Mouse (Mus musculus) hindbrain, embryonic 11.5 days (tissue): ENCODE data around the gene Pola2. TPM values are rescaled to one million over a fixed set of nuclear protein-coding genes. Genes with fewer than 3 reads are reported as not detected.

Experiments
- ATAC-seq: fragments of 200-750 bp; cut with Nextera tagmentation; 2 replicates; pipeline ENCODE4 v1.8.0; 2017; ENCODE audit warnings: mild to moderate bottlenecking, moderate TSS enrichment, moderate library complexity; ENCODE audit not compliant: low FRiP score
- DNase-seq: peaks from one replicate; pipeline ENCODE4 v3.0.0-alpha.2; 2015; ENCODE audit warnings: low spot score
- H3K27ac ChIP-seq: fragments of 300-500 bp; sonication (generic); 2 replicates; pipeline ENCODE4 v1.5.1; 2014; ENCODE audit warnings: mild to moderate bottlenecking, low read depth, low read length
- H3K27me3 ChIP-seq: fragments of 300-500 bp; sonication (generic); 2 replicates; pipeline ENCODE4 v1.6.1; 2014; ENCODE audit warnings: mild to moderate bottlenecking, low read length, moderate library complexity, mixed read lengths; ENCODE audit not compliant: control insufficient read depth, insufficient read depth
- H3K36me3 ChIP-seq: fragments of 300-500 bp; sonication (generic); 2 replicates; pipeline ENCODE4 v1.6.1; 2014; ENCODE audit warnings: mild to moderate bottlenecking, low read length, moderate library complexity, mixed read lengths; ENCODE audit not compliant: control insufficient read depth, insufficient read depth
- H3K4me1 ChIP-seq: fragments of 300-500 bp; sonication (generic); replicated peaks from 2 replicates; pipeline ENCODE4 v1.6.1; 2014; ENCODE audit warnings: low read length, mixed read lengths; ENCODE audit not compliant: control insufficient read depth, insufficient read depth
- H3K4me2 ChIP-seq: fragments of 300-500 bp; sonication (generic); replicated peaks from 2 replicates; pipeline ENCODE4 v1.6.1; 2014; ENCODE audit warnings: mild to moderate bottlenecking, low read depth, low read length
- H3K4me3 ChIP-seq: fragments of 300-500 bp; sonication (generic); 2 replicates; pipeline ENCODE4 v1.5.1; 2014; ENCODE audit warnings: low read depth, low read length
- H3K9ac ChIP-seq: fragments of 300-500 bp; sonication (generic); 2 replicates; pipeline ENCODE4 v1.6.1; 2014; ENCODE audit warnings: low read depth, low read length
- H3K9me3 ChIP-seq: fragments of 300-500 bp; sonication (generic); 2 replicates; pipeline ENCODE4 v1.6.1; 2016; ENCODE audit warnings: low read length; ENCODE audit not compliant: control insufficient read depth
- WGBS: fragments of 180-500 bp; shearing (Covaris S2); extraction: QIAGEN DNeasy Blood & Tissue Kit; methylation state at CpG from one replicate; pipeline ENCODE4 v1.1.7; 2014; 5-methylcytosine and 5-hydroxymethylcytosine counted together
- polyA plus RNA-seq: library from polyadenylated mRNA; unstranded; fragments of >200 nt; fragmentation: Nextera tagmentation; extraction: Ambion mirVana; gene quantifications from 2 replicates; pipeline ENCODE4 v1.2.1, GENCODE M21; 2014

Gene Pola2
- polyA plus RNA-seq, 1 experiment from 2014 or later: 67.7 TPM

GRCm38 (mm10) chr19:5938516-5938915 is 25.5 kb downstream of the Pola2 start:
- Histone ChIP-seq H3K27ac (no peak overlapping the region), H3K9me3 (no peaks in the 10 kb centered on the region), H3K4me1 (peaks cover 4% of the 10 kb centered on the region; the same call in 1 of the 2 replicates), H3K9ac (no peak overlapping the region), H3K27me3 (no peaks in the 10 kb centered on the region), H3K36me3 (no peaks in the 10 kb centered on the region), H3K4me3 (no peak overlapping the region), H3K4me2 (no peak overlapping the region)
- WGBS: 87% methylated on average over 6 of the region's 6 CpGs
- no peak for DNase-seq
- no peak for ATAC-seq

- H3K36me3 ChIP-seq: no peaks in the 10 kb centered on the region
- ATAC-seq (no peak), DNase-seq (peak; percentile 16)
- no peaks in the 10 kb centered on the region for H3K27me3 ChIP-seq
- no peaks in the 10 kb centered on the region for H3K9me3 ChIP-seq
- H3K4me1 ChIP-seq: peaks cover 4% of the 10 kb centered on the region; the same call in 1 of the 2 replicates
- H3K4me2 ChIP-seq: 0 out of 2 replicates have a peak overlapping the region, but pooled peaks have one; percentile 4
- H3K4me3 ChIP-seq: no peak overlapping the region
- H3K27ac ChIP-seq: no peak overlapping the region
- WGBS: 36% methylated on average over 14 of the region's 14 CpGs
- 0 out of 2 replicates have a peak overlapping the region, but pooled peaks have one; percentile 16 for H3K9ac ChIP-seq
Measured at GRCm38 (mm10) chr19:5937836-5938406, 26.1 kb downstream of the Pola2 start.

- Histone ChIP-seq H3K4me2 (no peak overlapping the region), H3K4me1 (peaks cover 4% of the 10 kb centered on the region; the same call in 1 of the 2 replicates), H3K27ac (no peak overlapping the region), H3K9me3 (no peaks in the 10 kb centered on the region), H3K4me3 (no peak overlapping the region), H3K27me3 (no peaks in the 10 kb centered on the region), H3K36me3 (no peaks in the 10 kb centered on the region), H3K9ac (0 out of 2 replicates have a peak overlapping the region, but pooled peaks have one; percentile 19)
- DNase-seq (no peak), ATAC-seq (no peak)
- 70% methylated on average over 21 of the region's 21 CpGs for WGBS
Measured at GRCm38 (mm10) chr19:5937095-5937835, 26.7 kb downstream of the Pola2 start.

DNA sequence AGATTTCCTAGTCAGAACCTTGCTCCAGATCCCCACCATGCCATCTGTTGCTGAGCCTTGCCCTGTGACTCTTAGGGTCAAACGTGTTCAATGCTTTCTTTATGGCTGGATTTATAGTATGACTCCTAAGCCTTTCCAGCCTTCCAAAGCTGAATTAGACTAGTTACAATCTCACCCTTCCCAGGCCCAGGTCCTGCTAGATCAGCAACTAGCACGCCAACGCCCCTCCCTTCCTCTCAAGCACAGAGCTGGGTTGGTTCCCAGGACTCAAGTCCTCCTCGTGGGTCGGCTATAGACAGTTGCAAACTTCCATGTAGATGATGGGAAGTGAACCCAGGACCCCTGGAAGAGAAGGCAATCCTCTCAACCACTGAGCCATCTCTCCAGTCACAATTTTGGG is 28.3 kb downstream of the Pola2 start:
- Histone ChIP-seq H3K27me3 (no peaks in the 10 kb centered on the region), H3K9ac (no peak overlapping the region), H3K4me1 (peaks cover 4% of the 10 kb centered on the region; the same call in 1 of the 2 replicates), H3K27ac (no peak overlapping the region), H3K36me3 (no peaks in the 10 kb centered on the region), H3K4me2 (no peak overlapping the region), H3K4me3 (no peak overlapping the region), H3K9me3 (no peaks in the 10 kb centered on the region)
- ATAC-seq (no peak), DNase-seq (no peak)
- WGBS: 90% methylated on average over 5 of the region's 5 CpGs

GRCm38 (mm10) chr19:5935266-5935665 is 28.7 kb downstream of the Pola2 start:
- ATAC-seq: no peak

GRCm38 (mm10) chr19:5929634-5930596 is 34.1 kb downstream of the Pola2 start:
- Histone ChIP-seq H3K9ac (no peak overlapping the region), H3K4me2 (no peak overlapping the region), H3K9me3 (no peaks in the 10 kb centered on the region), H3K27me3 (peaks cover 6% of the 10 kb centered on the region), H3K4me3 (no peak overlapping the region), H3K27ac (no peak overlapping the region), H3K36me3 (no peaks in the 10 kb centered on the region), H3K4me1 (no peaks in the 10 kb centered on the region; the same call in 1 of the 2 replicates)
- DNase-seq: no peak
- WGBS: 77% methylated on average over 14 of the region's 14 CpGs
- no peak for ATAC-seq

More at GRCm38 (mm10) chr19:5935266-5935665, 28.7 kb downstream of the Pola2 start:
- DNase-seq: no peak
- Histone ChIP-seq H3K4me3 (no peak overlapping the region), H3K27me3 (no peaks in the 10 kb centered on the region), H3K4me2 (no peak overlapping the region), H3K9me3 (no peaks in the 10 kb centered on the region), H3K36me3 (no peaks in the 10 kb centered on the region), H3K27ac (no peak overlapping the region), H3K4me1 (peaks cover 4% of the 10 kb centered on the region; the same call in 1 of the 2 replicates), H3K9ac (no peak overlapping the region)
- 67% methylated on average over 3 of the region's 3 CpGs for WGBS

GRCm38 (mm10) chr19:5928546-5928945 is 35.5 kb downstream of the Pola2 start:
- DNase-seq: no peak
- peaks cover 6% of the 10 kb centered on the region for H3K27me3 ChIP-seq
- no peaks in the 10 kb centered on the region; the same call in 1 of the 2 replicates for H3K4me1 ChIP-seq
- no peak overlapping the region for H3K4me2 ChIP-seq
- no peak overlapping the region for H3K27ac ChIP-seq
- no peak overlapping the region for H3K4me3 ChIP-seq
- H3K9me3 ChIP-seq: no peaks in the 10 kb centered on the region
- 65% methylated on average over 3 of the region's 3 CpGs for WGBS
- H3K36me3 ChIP-seq: no peaks in the 10 kb centered on the region
- no peak overlapping the region for H3K9ac ChIP-seq
- no peak for ATAC-seq

DNA sequence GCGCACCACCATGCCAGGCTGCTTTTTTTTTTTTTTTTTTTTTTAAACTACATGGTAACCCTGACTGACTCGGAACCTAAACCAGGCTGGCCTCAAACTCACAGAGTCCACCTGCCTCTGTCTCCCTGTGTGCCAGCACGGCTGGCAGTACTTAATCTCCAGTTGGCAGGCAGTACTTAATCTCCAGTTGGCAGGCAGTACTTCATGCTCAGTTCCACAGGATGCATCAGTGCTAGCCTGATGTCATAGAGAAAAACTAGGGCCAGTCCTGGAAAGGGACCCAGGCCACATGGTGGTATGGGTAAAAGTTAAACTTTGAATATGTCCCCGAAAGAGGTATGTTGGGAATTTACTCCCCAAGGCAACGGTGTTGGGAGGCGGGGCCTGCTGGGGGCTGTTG is 35.9 kb downstream of the Pola2 start:
- DNase-seq: no peak
- no peaks in the 10 kb centered on the region for H3K9me3 ChIP-seq
- H3K36me3 ChIP-seq: no peaks in the 10 kb centered on the region
- H3K27ac ChIP-seq: no peak overlapping the region
- WGBS: 78% methylated on average over 6 of the region's 6 CpGs
- no peak overlapping the region for H3K4me3 ChIP-seq
- no peak overlapping the region for H3K9ac ChIP-seq
- ATAC-seq: no peak
- H3K27me3 ChIP-seq: peaks cover 6% of the 10 kb centered on the region
- H3K4me2 ChIP-seq: no peak overlapping the region
- H3K4me1 ChIP-seq: no peaks in the 10 kb centered on the region; the same call in 1 of the 2 replicates
